Mouse (Mus musculus): Measurements from ENCODE around the gene Rab43.

DNA sequence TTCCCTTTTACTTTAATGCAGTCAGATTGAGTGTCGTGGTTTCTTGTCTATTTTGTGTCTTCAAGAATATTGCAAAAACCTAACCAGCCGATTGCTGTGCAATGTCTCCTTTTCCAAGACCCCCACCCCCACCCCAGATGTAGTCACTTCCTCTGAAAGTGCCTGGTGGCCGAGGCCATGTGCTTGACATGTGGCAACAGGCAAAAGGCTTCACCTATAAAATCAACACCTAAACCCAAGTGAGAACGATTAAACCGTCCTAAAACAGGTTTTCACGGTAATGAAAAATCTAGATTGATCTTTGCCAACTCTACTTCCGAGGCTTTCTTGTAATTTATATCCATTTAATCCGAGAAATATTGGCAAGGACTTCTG, 37.8 kb upstream of the Rab43 start:
- no peak for TF ChIP-seq CTCF (IDR thresholded peaks at IDR 0.05; ENCODE audit: insufficient read depth, low read length)
- no peak for TF ChIP-seq POLR2A (IDR thresholded peaks at IDR 0.05; ENCODE audit: borderline replicate concordance, extremely low read depth, low read depth, low read length)
